Comparison of ENCODE assay signal across 8 mouse cellular contexts in the genomic region with DNA sequence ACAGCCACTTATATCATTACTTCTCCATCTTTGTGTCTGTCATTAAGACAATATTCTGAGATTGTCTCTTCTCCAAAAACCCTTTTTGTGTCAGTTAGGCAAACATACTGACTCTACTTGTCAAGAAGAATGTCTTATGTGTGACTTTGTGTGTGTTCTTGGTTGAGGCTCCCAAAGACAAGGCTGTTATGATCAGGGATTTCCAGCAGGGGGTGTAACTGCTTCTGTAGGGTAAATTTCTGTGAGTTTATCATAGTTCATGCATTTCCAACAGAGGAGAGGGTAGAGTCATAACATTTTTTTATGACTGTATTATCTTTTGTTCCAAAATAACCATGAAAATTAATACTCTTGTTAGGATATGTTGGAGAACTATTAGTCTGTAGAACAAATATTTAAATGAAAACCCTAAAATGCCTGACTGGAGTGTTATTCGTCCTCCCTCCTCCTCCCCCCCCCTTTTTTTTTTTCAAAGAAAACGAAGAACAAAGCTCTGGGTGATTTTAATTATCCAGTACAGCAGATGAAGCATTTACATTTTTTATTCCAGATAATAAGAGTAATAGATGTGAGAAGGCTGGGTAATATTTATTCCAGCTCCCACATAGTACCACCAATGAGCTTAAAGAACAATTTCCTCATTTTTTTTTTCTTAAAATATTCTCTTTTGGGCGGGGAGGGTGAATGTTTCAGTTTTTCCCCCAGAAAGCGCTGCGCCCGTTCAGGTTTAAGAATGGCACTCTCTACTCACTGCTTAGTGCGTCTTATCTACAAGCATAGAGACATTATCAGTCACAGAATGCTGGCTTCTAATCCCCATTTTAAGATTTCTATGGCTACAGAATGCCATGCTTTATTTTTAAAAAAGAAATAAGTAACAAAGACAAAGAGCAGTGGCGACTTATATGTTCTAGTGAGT. TPM values are rescaled to one million over a fixed set of nuclear protein-coding genes. Genes with fewer than 3 reads are reported as not detected.
DNase-seq lines count a peak whose midpoint lies in the region; ATAC-seq and TF ChIP-seq lines count a peak whose summit lies in the region.

No protein-coding gene starts in this region.

- no peak for TF ChIP-seq POLR2A in thymus, adult 2 months (IDR thresholded peaks at IDR 0.05; ENCODE audit: control insufficient read depth, extremely low read depth, insufficient read depth, low read length, poor library complexity)

- 82% methylated on average over 8 of the region's 8 CpGs for WGBS in midbrain, embryonic 11.5 days
- WGBS in midbrain, embryonic 16.5 days = 68% methylated on average over 8 of the region's 8 CpGs
- WGBS in thymus, adult 2 months = 73% methylated on average over 8 of the region's 8 CpGs
- 69% methylated on average over 8 of the region's 8 CpGs for WGBS in forebrain, embryonic 15.5 days

- H3K9ac ChIP-seq in midbrain, embryonic 11.5 days (ENCODE audit: low read length) = no peak overlapping the region
- H3K9ac ChIP-seq in midbrain, embryonic 16.5 days (ENCODE audit: low read depth, low read length) = no peak overlapping the region
- no peak overlapping the region for H3K9ac ChIP-seq in forebrain, embryonic 15.5 days (replicated peaks)

- H3K4me1 ChIP-seq in midbrain, embryonic 11.5 days (ENCODE audit: control insufficient read depth, insufficient read depth, low read length) = peaks cover 2% of the 10 kb centered on the region; the same call in 1 of the 2 replicates
- H3K4me1 ChIP-seq in midbrain, embryonic 16.5 days (ENCODE audit: control insufficient read depth, insufficient read depth, low read length) = peaks cover 15% of the 10 kb centered on the region
- H3K4me1 ChIP-seq in thymus, adult 2 months (replicated peaks; ENCODE audit: control insufficient read depth, insufficient read depth, low read length) = peaks cover 4% of the 10 kb centered on the region
- H3K4me1 ChIP-seq in forebrain, embryonic 15.5 days = peaks cover 19% of the 10 kb centered on the region

- no peak for ATAC-seq in cerebellum, adult (ENCODE audit: insufficient number of reproducible peaks, low FRiP score, low TSS enrichment)
- no peak for ATAC-seq in midbrain, embryonic 11.5 days (ENCODE audit: low FRiP score)
- ATAC-seq in midbrain, embryonic 16.5 days = no peak
- no peak for ATAC-seq in frontal cortex, adult (ENCODE audit: low TSS enrichment)
- no peak for ATAC-seq in forebrain, embryonic 15.5 days (replicated peaks)

- no peak overlapping the region for H3K4me2 ChIP-seq in midbrain, embryonic 11.5 days
- no peak overlapping the region for H3K4me2 ChIP-seq in midbrain, embryonic 16.5 days (ENCODE audit: low read length)
- H3K4me2 ChIP-seq in forebrain, embryonic 15.5 days (replicated peaks) = no peak overlapping the region

- no peaks in the 10 kb centered on the region for H3K36me3 ChIP-seq in midbrain, embryonic 11.5 days (ENCODE audit: control insufficient read depth, insufficient read depth, low read length)
- H3K36me3 ChIP-seq in midbrain, embryonic 16.5 days (ENCODE audit: control insufficient read depth, insufficient read depth, low read length) = no peaks in the 10 kb centered on the region
- no peaks in the 10 kb centered on the region for H3K36me3 ChIP-seq in thymus, adult 2 months (ENCODE audit: control insufficient read depth, insufficient read depth, low read length)
- H3K36me3 ChIP-seq in forebrain, embryonic 15.5 days = no peaks in the 10 kb centered on the region

- H3K4me3 ChIP-seq in midbrain, embryonic 11.5 days (ENCODE audit: low read depth, low read length) = no peak overlapping the region
- H3K4me3 ChIP-seq in midbrain, embryonic 16.5 days (ENCODE audit: low read depth, low read length) = no peak overlapping the region
- no peak overlapping the region for H3K4me3 ChIP-seq in thymus, adult 2 months (ENCODE audit: control insufficient read depth, insufficient read depth, low read length)
- no peak overlapping the region for H3K4me3 ChIP-seq in forebrain, embryonic 15.5 days

- intact Hi-C loops in heart, postnatal 36 days (cut with DNase I) = loop anchor here (2.0 to 10.0 kb wide), 6 partner anchors 134 to 460 kb away; no protein-coding TSS in a partner anchor

- no peak overlapping the region for H3K27ac ChIP-seq in midbrain, embryonic 11.5 days (ENCODE audit: low read depth, low read length)
- H3K27ac ChIP-seq in midbrain, embryonic 16.5 days (ENCODE audit: low read length) = no peak overlapping the region
- no peak overlapping the region for H3K27ac ChIP-seq in thymus, adult 2 months (ENCODE audit: control insufficient read depth, insufficient read depth, low read length)
- H3K27ac ChIP-seq in forebrain, embryonic 15.5 days (replicated peaks) = no peak overlapping the region

- DNase-seq in cerebellum, postnatal 14 days = peak; percentile 22 to 34
- DNase-seq in midbrain, embryonic 11.5 days (ENCODE audit: low spot score, missing footprints) = peak; percentile 89
- peak; percentile 24 to 28 for DNase-seq in heart, postnatal 36 days
- peak; percentile 50 for DNase-seq in thymus, adult 2 months

- H3K27me3 ChIP-seq in midbrain, embryonic 11.5 days (ENCODE audit: control insufficient read depth, insufficient read depth, low read length) = no peaks in the 10 kb centered on the region
- H3K27me3 ChIP-seq in midbrain, embryonic 16.5 days (ENCODE audit: control insufficient read depth, insufficient read depth, low read depth, low read length) = no peaks in the 10 kb centered on the region
- H3K27me3 ChIP-seq in thymus, adult 2 months (ENCODE audit: control insufficient read depth, insufficient read depth, low read length) = no peaks in the 10 kb centered on the region
- H3K27me3 ChIP-seq in forebrain, embryonic 15.5 days = no peaks in the 10 kb centered on the region

- no peaks in the 10 kb centered on the region for H3K9me3 ChIP-seq in midbrain, embryonic 11.5 days (ENCODE audit: control insufficient read depth, low read length)
- no peaks in the 10 kb centered on the region for H3K9me3 ChIP-seq in midbrain, embryonic 16.5 days (replicated peaks; ENCODE audit: control insufficient read depth, low read length, poor library complexity, severe bottlenecking)
- no peaks in the 10 kb centered on the region for H3K9me3 ChIP-seq in forebrain, embryonic 15.5 days

- TF ChIP-seq CTCF in thymus, adult 2 months (IDR thresholded peaks at IDR 0.05; ENCODE audit: borderline replicate concordance, control insufficient read depth, extremely low read depth, insufficient read depth, low read length, poor library complexity) = no peak

RNA-seq across cellular contexts. Expression of a gene that starts 2.6 kb away (rescaled TPM):
- 55.7 and 63.1 TPM in 2 replicates for polyA plus RNA-seq in midbrain, embryonic 11.5 days (2014; fragmentation: Nextera tagmentation; extraction: Ambion mirVana)
- 35.0 and 36.4 TPM in 2 replicates for polyA plus RNA-seq in midbrain, embryonic 16.5 days (2015; fragmentation: Nextera tagmentation; extraction: Ambion mirVana)
- 10 to 100 TPM; 76.7 to 84.4 TPM for total RNA-seq in heart, postnatal 36 days (2021)
- polyA plus RNA-seq in thymus, adult 2 months (2012; rRNA removed) = 0.80 and 1.3 TPM in 2 replicates
- polyA plus RNA-seq in forebrain, embryonic 15.5 days (2015; fragmentation: Nextera tagmentation; extraction: Ambion mirVana) = 37.1 and 37.2 TPM in 2 replicates

Comparison
In these comparisons a context has a peak if more than half of its experiments do, and no peak if none do; other contexts are left out.
1. DNase-seq: peak in every context shown above with its lines; median percentile 89 in midbrain, embryonic 11.5 days; 50 in thymus, adult 2 months; 28 in cerebellum, postnatal 14 days; 26 in heart, postnatal 36 days.
2. RNA of a gene that starts 2.6 kb away (polyA plus RNA-seq): 55.7 to 63.1 TPM in midbrain, embryonic 11.5 days, 37.1 to 37.2 TPM in forebrain, embryonic 15.5 days and 35.0 to 36.4 TPM in midbrain, embryonic 16.5 days; 0.80 to 1.3 TPM in thymus, adult 2 months; every median in the first group is over 10 times any median in the second.